Mouse (Mus musculus): Measurements from ENCODE around the gene Col9a2. TPM values are rescaled to one million over a fixed set of nuclear protein-coding genes. Genes with fewer than 3 reads are reported as not detected.
"Not testable (repeated sequence)": the region's sequence is repeated elsewhere in the genome, so short reads cannot be mapped to it uniquely, and the experiment has no call there.

Col9a2 gene
- total RNA-seq, 4 experiments from 2014 or later: 0.13 to 0.44 TPM; not detected in 2

DNA sequence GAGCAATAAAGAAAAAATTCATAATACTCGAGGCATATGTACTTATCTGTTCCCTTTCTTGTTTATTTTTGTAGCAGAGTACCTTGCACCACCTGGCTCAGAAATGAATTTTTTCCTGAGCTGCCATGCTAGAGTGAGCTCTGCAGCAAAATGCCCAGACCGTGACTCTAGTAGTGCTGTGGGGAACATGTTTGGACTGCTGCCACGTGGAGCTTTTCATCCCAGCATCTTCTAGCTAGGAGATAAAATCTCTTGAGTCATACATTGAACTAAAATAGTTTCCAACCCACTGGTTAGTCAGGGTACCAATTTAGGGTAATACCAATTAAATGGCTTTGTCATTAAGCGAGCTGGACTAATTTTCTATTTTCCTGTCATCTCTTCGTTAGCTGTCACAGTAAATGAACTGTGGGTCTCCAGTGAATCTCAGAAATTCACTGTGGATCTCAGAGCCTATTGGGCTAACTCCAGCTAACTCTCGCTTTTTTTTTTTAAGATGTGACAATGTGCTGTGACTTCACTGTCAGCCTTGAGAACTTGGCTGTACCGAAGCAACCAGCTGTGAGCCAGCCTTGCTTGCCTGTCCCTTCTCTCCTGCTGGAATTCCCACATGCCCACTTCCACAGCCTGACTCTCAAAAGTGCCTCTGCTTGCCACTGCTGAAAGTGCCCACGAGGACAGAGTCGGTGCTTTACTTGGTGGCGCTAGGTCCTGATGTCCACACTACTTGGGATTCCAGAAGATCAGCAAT lies 19.0 kb upstream of the Col9a2 start:
- no peak for DNase-seq (ENCODE audit: low spot score in 2 of 2)

DNA sequence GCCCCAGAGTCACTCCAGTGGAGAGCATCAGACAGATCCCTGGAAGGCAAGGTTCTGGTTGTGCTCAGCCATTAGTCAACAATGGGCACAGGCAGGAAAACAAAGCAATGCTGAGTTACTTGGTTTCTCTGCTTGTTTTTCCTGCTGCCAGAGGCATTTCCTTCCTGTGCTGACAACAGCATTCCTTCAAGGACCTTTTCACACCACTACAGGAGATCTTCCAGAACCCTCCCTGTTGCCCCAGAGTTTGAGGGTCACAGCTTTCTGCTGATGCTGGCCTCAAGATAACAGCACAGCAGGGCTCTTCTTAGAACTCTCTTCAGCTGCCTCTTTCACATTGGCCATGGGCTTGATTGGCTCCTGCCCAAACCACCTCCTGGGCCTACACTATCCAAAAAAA lies 17.3 kb upstream of the Col9a2 start:
- DNase-seq (ENCODE audit: low spot score in 2 of 2): no peak

DNA sequence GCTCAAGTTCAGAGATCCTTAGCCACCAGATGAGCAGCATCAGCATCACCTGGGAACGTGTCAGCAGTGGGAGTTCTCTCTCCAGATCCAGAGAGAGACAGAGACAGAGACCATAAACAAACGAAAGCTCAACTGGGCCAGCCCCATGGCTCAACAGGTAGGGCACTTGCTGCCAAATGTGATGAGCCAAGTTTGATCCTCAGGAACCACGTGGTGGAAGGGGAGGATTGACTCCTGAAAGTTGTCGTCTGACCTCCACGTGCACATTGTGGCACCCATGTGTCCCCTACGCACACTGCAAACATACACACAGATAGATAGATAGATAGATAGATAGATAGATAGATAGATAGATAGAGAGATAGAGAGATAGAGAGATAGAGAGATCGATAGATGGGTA lies 15.7 kb upstream of the Col9a2 start:
- DNase-seq (ENCODE audit: low spot score in 2 of 2): no peak

DNA sequence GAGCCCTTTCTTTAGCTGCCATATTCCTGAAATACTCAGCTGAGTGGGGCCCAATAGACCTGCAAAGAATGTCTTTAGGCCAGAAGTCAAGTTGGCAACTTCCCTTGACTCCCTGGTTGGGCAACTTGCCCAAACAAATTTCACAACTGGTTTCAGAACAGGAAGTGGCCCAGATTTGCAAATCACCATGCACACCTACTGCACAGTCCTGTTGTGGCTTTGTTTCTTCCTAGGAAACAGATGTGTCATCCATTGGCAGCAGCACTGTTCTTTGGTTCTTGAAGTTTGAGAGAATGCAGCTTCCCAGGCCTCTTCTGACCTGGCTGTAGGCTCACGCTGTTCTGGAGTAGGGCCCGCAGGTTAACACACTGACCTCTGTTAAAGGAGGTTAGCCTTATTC lies 15.2 kb upstream of the Col9a2 start:
- no peak for DNase-seq (ENCODE audit: low spot score in 2 of 2)

DNA sequence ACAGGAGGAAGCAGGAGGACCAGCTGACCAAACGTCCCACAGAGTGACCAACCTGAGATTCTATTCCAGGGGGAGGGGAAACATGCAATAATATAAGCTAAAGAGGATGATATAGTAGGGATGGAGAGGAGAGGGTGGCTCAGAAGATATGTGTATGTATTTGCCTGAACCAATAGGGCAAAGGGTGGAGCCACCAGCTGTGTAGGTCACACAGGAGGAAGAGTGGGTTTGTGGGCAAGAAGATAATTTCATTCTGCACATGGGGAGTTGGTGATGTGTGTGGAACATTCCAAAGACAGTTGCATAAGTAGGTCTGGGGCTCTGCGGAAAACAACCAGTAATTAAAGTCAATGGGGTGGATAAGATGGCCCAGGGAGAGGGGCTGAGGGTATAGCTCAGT lies 13.5 kb upstream of the Col9a2 start:
- DNase-seq (ENCODE audit: low spot score in 2 of 2): no peak

DNA sequence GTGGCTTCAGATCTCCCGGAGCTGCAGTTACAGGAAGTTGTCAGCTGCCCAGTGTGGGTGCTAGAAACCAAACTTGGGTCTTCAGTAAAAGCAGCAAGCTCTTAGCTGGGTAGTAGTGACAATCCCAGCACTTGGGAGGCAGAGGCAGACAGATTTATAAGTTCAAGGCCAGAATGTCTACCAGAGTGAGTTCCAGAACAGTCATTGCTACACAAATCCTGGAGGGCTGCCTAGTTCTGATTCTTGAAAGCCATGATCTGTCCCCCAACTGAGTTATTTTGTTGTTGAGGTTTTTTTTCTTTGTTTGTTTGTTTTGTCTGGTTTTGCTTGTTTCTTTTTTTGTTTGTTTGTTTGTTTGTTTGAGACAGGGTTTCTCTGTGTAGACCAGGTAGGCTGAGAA lies 11.0 kb upstream of the Col9a2 start:
- no peak for DNase-seq (ENCODE audit: low spot score in 2 of 2)

DNA sequence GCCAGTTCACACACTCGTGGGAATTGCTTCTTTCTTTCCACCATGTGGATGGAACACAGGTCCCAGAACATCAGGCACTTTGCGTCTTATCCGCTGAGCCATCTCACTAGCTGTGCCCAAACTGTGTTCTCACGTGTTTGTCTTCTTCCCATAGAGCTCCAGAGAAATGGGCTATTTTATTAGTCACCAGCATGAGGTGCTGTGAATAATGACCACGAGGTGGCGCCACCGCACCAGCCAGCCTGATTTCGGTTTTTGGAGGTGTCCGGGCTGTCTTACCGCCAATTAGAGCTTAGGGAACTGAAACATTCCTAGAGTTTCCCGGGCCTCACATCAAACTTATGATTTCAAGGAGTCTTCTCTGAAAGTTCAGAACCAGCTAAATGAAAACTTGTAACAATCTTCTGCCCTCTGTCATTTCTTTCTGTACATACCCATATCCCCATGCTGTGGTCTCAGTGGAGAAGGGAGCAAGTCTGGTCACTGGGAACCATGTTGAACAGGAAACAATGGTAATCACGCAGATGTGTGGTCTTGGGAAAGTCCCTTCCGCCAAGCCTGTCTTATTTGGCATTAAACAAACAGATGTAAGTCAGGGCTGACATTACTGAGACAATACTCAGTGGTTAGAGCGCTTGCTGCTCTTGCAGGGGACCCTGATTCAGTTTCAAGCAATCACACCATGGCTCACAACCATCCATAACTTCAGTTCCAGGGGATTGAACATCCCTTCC lies 10.4 kb upstream of the Col9a2 start:
- DNase-seq (ENCODE audit: low spot score in 2 of 2): peak; percentile 13 to 30

DNA sequence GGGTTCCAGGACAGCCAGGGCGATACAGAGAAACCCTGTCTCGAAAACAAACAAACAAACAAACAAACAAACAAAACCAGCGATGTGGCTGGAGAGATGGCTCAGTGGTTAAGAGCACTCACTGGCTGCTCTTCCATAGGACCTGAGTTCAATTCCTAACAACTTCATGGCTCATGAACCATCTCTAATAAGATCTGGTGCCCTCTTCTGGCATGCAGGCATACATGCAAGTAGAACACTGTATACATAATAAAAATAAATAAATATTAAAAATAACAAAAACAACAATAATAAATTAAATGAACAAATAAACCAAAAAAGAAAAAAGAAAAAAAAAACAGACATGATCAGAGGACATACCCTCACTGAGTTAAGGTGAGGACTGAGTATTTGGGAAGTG lies 9.6 kb upstream of the Col9a2 start:
- DNase-seq (ENCODE audit: low spot score in 2 of 2): no peak

DNA sequence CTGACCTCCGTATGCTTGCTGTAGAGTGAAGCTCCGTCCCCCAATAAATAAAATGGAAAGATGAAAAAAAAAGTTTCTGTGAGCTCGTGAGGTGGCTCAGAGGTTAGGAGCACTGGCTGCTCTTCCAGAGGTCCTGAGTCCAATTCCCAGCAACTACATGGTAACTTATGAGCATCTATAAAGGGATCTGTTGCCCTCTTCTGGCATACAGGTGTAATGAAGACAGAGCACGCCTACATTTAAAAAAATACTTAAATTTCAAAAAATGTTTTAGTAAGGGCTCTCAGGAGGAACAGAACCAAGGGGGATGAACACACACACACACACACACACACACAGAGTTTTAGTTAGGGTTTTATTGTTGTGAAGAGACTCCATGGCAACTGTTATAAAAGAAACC lies 7.7 kb upstream of the Col9a2 start:
- DNase-seq (ENCODE audit: low spot score in 2 of 2): no peak

DNA sequence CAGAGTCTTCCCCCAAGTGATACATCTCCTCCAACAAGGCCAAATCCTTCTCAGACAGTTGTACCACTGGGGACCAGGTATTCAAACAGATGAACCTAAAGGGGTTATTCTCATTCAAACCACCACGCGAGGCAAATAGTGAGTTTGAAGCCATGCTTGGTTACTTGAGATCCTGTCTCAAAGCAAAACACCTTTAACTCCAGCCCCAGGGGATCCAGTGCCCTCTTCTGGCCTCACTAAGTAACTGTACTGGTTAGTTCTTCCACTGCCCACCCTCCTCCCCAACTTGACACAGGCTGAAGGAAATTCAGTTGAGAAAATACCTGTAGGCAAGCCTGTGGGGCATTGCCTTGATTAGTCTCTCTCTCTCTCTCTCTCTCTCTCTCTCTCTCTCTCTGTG lies 6.2 kb upstream of the Col9a2 start:
- no peak for DNase-seq (ENCODE audit: low spot score in 2 of 2)

DNA sequence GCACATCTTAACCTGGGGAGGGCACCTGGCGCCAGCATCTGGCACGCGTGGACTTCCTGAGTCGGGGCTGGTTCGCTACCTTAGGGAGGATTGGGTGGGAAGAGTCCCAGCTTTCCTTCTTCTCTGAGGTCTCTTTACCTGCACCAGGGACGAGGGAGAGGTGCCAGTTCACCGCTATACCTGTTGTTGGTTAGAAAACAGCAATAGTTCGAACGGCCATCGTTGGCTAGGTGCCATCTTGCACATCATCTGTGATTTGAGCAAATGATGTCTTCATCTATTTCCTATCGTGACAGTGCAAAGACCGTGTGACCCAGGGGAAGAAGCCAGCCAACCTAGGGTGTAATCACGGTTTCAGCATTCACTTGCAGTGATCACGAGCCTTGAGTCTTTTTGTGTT lies 1.1 kb downstream of the Col9a2 start:
- no peak for DNase-seq (ENCODE audit: low spot score in 2 of 2)

DNA sequence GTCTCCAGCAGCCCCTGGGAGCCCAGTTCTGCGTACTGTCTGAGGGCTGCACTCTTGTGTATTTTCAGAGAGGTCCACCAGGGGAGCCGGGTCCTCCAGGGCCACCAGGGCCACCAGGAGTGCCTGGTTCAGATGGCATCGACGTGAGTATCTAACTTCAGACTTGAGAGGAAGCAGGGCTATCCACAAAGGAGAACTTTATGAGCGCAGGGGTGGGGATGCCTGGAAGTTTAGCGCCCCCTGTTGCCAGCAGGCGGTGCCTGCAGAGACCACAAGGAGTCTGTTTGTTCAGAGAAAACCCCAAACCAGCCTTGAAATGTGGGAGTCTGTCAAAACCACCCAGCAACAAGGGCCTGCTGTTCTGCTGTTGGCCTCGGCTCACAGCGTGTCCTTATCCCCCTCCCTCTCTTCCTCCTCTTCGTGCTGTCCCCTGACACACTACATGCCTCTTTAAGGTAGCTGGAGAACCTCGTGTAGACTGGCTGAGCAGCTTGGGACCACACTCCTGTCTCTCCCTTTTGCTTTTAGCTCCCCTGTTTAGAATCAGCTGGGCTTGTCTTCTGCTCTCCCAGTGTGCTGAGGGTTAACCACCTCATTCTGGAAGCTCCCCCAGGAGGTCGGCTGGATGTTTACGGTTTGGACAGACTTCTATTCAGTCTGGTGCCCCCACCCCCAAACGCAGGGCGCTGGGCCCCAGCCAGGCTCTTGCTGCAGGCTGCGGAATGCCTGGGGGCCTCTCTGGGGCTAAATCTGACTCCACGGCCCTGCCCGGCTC lies 1.9 kb downstream of the Col9a2 start:
- DNase-seq (ENCODE audit: low spot score in 2 of 2): no peak

DNA sequence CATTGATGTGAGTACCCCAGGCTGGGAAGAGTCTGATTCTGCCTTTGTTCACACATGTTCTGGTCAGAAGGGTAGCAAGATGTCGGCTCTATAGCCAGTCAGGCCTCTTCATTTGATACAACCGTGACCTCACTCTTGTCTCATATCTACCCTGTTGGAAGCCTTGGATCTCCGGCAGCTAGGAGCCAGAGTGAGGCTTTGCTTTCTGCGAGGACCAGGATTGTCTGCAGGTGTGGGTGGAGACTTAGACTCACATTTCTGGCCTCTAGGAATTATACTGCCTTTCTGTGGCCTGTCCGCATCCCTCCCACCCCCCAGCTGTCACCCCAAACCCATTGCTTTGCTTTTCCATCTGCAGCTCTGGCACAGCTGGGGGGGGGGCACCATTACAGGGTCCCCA lies 3.3 kb downstream of the Col9a2 start:
- DNase-seq (ENCODE audit: low spot score in 2 of 2): no peak

DNA sequence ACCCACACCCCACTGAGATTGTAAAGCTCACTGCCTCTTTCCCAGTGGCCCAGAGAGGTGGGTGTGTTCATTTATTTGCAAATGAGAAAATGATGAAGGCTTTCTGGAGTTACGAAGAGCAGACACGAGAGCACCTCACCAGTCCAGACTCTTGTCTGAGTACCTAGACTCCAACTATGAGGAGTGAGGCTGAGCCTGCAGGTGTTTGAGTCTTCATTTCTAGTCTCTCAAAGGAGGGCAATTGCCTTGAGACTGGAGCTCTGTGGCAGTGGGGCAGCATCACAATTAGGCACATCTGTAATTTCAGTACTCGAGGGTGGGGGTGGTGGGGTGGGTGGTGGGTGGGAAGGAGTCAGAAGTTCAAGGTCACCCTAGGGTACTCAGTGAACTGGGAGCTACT lies 3.8 kb downstream of the Col9a2 start:
- DNase-seq (ENCODE audit: low spot score in 2 of 2): no peak

DNA sequence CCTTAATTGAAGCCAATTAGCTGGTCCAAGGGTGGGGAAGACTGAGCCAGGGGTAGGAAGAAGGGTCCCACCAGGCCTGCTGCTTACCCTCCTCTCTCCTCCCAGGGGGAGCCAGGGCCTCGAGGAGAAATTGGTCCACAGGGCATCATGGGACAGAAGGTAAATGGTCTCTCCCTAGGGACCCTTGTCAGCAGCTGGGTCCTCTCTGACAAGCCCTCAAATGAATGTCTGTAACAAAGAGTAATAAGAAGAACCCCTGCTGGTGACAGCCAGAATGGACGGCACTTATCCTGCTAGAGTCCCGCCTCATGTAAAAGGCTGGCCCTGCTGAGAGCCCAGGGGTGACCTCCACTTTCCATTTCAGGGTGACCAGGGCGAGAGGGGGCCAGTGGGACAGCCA lies 12.7 kb downstream of the Col9a2 start:
- no peak for DNase-seq (ENCODE audit: low spot score in 2 of 2)

DNA sequence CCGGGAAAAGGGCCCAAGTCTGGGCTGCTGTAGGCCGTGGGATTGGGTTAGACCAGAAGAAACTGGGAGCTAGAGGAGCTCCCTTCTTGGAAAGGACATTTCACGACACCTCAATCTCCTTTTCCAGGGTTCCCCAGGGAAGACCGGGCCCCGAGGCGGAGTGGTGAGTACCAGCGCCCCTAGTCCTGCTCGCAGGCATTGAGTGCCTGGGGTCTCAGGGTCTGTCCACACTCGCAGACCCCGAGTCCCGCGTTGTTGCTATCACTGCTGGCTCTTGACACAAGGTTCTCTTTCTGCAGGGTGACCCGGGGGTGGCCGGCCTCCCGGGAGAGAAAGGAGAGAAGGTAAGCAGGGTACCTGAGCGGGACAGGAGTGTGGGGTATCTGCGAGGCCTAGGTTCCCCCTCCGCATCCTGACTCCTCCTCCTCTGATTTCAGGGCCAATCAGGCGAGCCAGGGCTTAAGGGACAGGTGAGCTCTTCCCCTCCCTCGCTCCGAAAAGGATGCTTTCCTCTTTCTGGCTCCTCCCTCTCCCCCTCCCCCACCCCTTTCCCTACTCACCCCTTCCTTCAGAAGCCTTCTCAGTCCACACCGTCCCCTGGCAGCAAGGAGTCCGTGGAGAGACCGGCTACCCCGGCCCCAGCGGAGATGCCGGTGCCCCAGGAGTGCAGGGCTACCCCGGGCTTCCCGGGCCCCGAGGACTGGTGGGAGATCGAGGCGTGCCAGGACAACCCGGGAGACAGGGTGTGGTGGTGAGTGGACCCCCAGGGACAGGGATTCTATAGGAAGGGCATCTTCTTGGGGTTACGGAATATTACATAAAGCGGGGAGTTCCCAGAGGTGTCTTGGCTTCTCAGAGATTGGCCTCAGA lies 13.5 kb downstream of the Col9a2 start:
- no peak for DNase-seq (ENCODE audit: low spot score in 2 of 2)

DNA sequence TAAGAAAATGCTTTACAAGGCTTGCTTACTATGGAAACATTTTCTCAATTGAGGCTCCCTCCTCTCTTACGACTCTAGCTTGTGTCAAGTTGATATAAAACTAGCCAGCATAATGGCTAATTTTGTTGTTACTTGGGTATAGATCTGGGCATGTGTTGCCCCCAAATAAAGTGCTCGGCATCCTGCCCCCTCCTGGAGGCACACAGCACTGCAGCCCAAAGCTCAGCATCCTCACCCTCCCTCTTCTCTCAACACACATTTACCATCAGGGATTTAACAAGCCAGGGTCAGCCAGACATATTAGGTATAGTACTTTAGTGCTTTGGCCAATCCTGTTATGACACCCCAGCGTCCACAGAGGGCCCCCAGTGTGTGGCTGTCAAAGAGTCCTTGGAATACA lies 17.2 kb downstream of the Col9a2 start:
- no peak for DNase-seq (ENCODE audit: low spot score in 2 of 2)

DNA sequence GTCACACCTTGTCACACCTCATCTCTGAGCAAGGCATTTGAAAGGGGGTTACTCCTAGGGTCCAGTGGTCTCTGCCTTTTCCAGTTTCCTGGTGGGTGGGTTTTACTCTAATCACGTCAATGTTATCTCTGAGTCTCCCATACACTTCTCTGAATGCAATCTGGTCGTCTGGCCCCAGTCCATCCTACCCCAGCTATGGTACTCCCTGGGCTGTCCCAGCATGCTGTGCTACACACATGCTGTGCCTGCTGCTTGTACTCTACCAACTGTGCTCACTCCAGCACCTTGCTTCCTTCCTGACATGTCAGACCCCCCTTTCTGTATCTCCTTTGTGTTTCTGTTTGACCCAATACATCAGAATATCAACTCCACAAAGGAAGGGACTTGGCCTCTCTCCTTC lies 17.8 kb downstream of the Col9a2 start:
- no peak for DNase-seq (ENCODE audit: low spot score in 2 of 2)

DNA sequence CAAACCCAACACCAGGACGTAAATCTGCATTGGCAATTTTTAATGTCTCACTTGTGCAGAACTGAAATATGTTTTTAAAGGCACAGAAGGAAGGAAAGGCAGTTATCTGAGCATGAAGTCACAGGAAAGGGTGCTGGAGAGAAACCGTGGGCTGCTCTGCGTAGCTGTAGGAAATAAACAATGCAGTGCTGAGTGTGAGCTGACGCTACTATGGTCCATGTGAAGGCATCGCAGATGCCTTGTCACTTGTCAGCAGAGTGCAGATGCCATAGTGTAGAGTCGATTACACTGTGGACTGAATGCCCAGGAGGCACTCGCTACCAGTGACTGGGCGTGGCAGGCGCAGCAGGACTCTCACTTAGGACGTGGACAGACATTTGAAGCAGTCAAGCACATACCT lies 20.0 kb downstream of the Col9a2 start:
- DNase-seq (ENCODE audit: low spot score in 2 of 2): not testable (repeated sequence)

DNA sequence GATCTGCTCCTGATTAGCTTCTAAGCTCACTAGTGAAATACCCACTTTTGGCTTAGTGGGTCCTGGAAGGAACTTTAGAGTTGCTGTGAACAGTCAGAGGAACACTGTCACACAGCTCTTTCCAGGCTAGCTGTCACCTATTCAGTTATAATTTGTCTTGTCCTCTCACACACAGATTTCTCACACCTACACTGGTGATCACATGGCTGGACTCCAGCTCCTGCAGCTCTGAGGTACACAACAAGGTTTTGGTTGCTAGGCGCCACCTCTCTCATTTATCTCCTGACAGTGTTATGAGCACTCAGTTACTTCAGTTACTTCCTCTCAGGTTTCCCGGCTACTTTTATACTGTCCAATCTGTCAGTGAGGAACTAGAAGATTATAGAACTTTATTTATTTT lies 26.2 kb downstream of the Col9a2 start:
- no peak for DNase-seq (ENCODE audit: low spot score in 2 of 2)

DNA sequence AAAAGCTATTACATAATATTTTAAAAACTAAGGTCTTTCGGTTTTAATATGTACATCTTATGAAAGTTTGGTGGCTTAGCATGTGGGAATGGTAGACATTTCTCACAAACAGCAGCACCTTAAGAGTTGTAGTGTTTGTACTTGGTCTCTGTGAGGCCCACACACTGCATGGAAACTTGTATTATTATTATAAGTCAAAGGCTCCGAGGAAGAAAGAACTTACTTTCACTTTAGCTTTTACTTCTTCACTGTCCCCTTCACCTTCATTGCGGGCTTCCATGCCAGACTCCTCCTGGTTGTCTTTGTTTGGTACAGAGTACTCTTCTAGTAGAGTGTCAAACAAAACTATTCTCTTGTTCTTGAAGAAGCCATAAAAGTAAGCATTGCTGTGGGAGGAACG lies 35.1 kb downstream of the Col9a2 start:
- DNase-seq (ENCODE audit: low spot score in 2 of 2): no peak
